Mouse (Mus musculus) T-helper 1 cell (primary cell): Measurements from ENCODE around the gene Mpp2.

ENCODE experiments used
- in situ Hi-C: fragments of 300-600 bp; cut with MboI, MseI; formaldehyde crosslinking; loops from one replicate; pipeline ENCODE4 v1.15.1; 2025; ENCODE audit warnings: high pct_unique_total_duplicates

The Mpp2 gene

GRCm38 (mm10) chr11:102011510-102011909 lies 76.8 kb downstream of the Mpp2 start:
- in situ Hi-C loops: loop anchor here (25.0 kb wide), 1 partner anchor 1476 kb away; no protein-coding TSS in a partner anchor

GRCm38 (mm10) chr11:102010140-102010539 lies 78.2 kb downstream of the Mpp2 start:
- in situ Hi-C loops: loop anchor here (25.0 kb wide), 1 partner anchor 1477 kb away; no protein-coding TSS in a partner anchor

GRCm38 (mm10) chr11:102008954-102009637 lies 79.2 kb downstream of the Mpp2 start:
- in situ Hi-C loops: loop anchor here (25.0 kb wide), 1 partner anchor 1478 kb away; no protein-coding TSS in a partner anchor

- in situ Hi-C loops: loop anchor here (25.0 kb wide), 1 partner anchor 1479 kb away; no protein-coding TSS in a partner anchor
Measured at GRCm38 (mm10) chr11:102008372-102008771, 79.9 kb downstream of the Mpp2 start.
